Mouse (Mus musculus): Measurements from ENCODE around the gene Nav2. TPM values are rescaled to one million over a fixed set of nuclear protein-coding genes. Genes with fewer than 3 reads are reported as not detected.

Gene Nav2
- polyA plus RNA-seq, 1 experiment from 2014 or later: 4.1 TPM

DNA sequence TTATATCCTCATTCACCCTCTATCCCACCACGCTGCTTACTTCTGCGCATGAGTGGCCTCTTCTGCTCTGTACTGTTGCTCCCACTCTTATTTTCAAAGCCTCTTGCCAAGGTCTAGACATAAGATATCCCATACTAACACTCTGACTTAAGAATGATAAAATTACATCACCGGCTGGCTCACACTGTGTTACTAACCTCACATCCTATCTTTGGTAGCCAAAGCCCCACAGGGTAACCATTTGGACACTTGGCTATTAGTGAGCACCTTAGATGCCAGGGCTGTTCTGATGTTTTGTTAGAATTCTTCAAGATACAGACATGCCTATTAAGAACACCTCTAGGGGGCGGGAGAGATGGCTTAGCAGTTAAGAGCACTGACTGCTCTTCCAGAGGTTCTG is 502.4 kb downstream of the Nav2 start:
- 65% methylated on average over 4 of the region's 4 CpGs for WGBS (ENCODE audit: insufficient replicate concordance)
- Histone ChIP-seq H3K4me1 (ENCODE audit: control insufficient read depth, low read depth, low read length) (no peaks in the 10 kb centered on the region), H3K4me3 (ENCODE audit: low read depth, low read length) (no peak overlapping the region), H3K27ac (ENCODE audit: low read length) (no peak overlapping the region), H3K36me3 (ENCODE audit: control insufficient read depth, insufficient read depth) (no peaks in the 10 kb centered on the region), H3K4me2 (ENCODE audit: low read depth, low read length) (no peak overlapping the region), H3K27me3 (ENCODE audit: control insufficient read depth, insufficient read depth, low read depth, low read length) (no peaks in the 10 kb centered on the region), H3K9me3 (replicated peaks; ENCODE audit: control insufficient read depth, low read length) (no peaks in the 10 kb centered on the region), H3K9ac (ENCODE audit: low read depth, low read length) (no peak overlapping the region)
- no peak for ATAC-seq (ENCODE audit: low read depth)

DNA sequence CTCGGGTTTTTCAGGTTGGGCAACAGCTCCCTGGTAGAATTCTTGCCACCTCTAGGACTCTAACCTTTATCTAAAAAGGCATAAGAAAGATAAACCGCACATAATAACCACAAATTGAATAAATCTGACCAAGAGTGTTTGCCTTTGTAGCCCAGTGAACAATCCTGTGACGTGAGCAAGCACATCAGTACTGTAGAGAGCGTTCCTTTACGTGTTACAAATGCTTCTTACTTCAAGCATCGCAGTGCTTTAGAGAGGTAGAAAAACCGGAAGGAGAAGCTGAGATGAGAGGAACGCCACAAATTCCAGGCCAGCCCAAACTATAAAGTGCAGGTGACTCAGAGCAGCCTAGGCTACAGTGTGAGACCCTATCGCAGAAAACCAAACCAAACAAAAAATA is 503.3 kb downstream of the Nav2 start:
- no peaks in the 10 kb centered on the region for H3K36me3 ChIP-seq (ENCODE audit: control insufficient read depth, insufficient read depth)
- 65% methylated on average over 9 of the region's 9 CpGs for WGBS (ENCODE audit: insufficient replicate concordance)
- H3K4me1 ChIP-seq (ENCODE audit: control insufficient read depth, low read depth, low read length): no peaks in the 10 kb centered on the region
- H3K9me3 ChIP-seq (replicated peaks; ENCODE audit: control insufficient read depth, low read length): no peaks in the 10 kb centered on the region
- ATAC-seq (ENCODE audit: low read depth): no peak
- no peak overlapping the region for H3K4me2 ChIP-seq (ENCODE audit: low read depth, low read length)
- H3K27me3 ChIP-seq (ENCODE audit: control insufficient read depth, insufficient read depth, low read depth, low read length): no peaks in the 10 kb centered on the region
- no peak overlapping the region for H3K9ac ChIP-seq (ENCODE audit: low read depth, low read length)
- H3K4me3 ChIP-seq (ENCODE audit: low read depth, low read length): no peak overlapping the region
- H3K27ac ChIP-seq (ENCODE audit: low read length): no peak overlapping the region

DNA sequence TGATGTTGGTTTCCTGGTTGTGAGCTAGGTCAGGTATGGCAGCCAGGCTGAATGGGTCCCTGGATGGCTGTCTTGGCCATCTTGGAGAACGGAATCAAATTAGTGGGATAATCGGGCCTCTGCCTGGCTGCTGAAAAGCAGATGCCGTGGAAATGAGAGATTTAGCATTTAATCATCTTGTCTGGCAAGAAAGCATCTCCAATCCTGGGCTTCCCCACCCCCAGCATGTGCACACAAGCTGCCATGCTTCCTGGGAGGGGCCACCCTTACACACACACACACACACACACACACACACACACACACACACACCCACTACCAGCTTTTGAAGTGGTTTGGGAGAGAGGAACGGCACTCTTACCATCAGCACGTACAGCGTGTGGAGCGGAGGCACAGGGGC is 506.6 kb downstream of the Nav2 start:
- Histone ChIP-seq H3K4me1 (ENCODE audit: control insufficient read depth, low read depth, low read length) (no peaks in the 10 kb centered on the region), H3K4me3 (ENCODE audit: low read depth, low read length) (no peak overlapping the region), H3K36me3 (ENCODE audit: control insufficient read depth, insufficient read depth) (no peaks in the 10 kb centered on the region), H3K9me3 (replicated peaks; ENCODE audit: control insufficient read depth, low read length) (no peaks in the 10 kb centered on the region), H3K4me2 (ENCODE audit: low read depth, low read length) (no peak overlapping the region), H3K27me3 (ENCODE audit: control insufficient read depth, insufficient read depth, low read depth, low read length) (no peaks in the 10 kb centered on the region), H3K9ac (ENCODE audit: low read depth, low read length) (no peak overlapping the region), H3K27ac (ENCODE audit: low read length) (no peak overlapping the region)
- 69% methylated on average over 7 of the region's 7 CpGs for WGBS (ENCODE audit: insufficient replicate concordance)
- no peak for ATAC-seq (ENCODE audit: low read depth)

DNA sequence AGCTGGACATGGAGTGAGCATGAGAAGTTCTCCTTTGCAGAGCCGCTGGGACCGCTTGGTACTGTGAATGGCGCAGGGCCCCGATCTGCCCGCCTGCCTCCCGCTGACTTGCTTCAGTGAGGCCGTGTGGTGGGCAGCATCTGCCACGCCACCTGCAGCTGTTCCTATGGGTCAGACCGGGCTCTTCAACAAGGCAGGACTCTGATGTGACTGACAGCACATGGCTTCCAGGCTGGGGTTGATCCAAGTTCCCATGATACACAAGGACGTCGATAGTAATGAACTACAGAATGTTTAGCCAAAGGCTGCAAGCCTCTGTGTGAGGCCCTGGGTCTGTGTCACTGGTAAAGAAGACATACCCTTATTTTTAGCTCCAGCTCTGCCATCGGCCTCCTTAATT is 507.2 kb downstream of the Nav2 start:
- Histone ChIP-seq H3K9ac (ENCODE audit: low read depth, low read length) (no peak overlapping the region), H3K9me3 (replicated peaks; ENCODE audit: control insufficient read depth, low read length) (no peaks in the 10 kb centered on the region), H3K4me2 (ENCODE audit: low read depth, low read length) (no peak overlapping the region), H3K36me3 (ENCODE audit: control insufficient read depth, insufficient read depth) (no peaks in the 10 kb centered on the region), H3K27me3 (ENCODE audit: control insufficient read depth, insufficient read depth, low read depth, low read length) (no peaks in the 10 kb centered on the region), H3K27ac (ENCODE audit: low read length) (no peak overlapping the region), H3K4me1 (ENCODE audit: control insufficient read depth, low read depth, low read length) (no peaks in the 10 kb centered on the region), H3K4me3 (ENCODE audit: low read depth, low read length) (no peak overlapping the region)
- ATAC-seq (ENCODE audit: low read depth): no peak
- WGBS (ENCODE audit: insufficient replicate concordance): 76% methylated on average over 12 of the region's 12 CpGs

DNA sequence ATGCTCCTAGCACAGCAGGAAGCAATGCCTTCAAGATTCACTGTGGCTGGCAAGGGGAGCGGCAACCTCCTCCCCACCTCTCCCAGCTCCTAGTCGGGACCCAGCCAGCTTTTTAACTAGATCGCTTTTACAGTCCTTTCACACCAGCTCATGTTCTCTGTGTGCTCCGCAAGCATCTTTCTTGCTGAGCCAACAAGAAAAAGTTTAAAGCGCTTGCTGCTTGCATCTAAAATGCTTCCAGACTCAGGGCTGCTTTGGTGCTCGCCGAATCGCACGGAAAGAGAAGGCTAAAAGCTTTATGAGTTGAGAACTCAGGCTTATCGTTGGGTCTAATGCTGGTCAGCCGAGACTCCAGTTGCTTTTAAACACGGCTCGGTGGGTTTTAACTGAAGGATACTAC is 510.3 kb downstream of the Nav2 start:
- no peaks in the 10 kb centered on the region for H3K27me3 ChIP-seq (ENCODE audit: control insufficient read depth, insufficient read depth, low read depth, low read length)
- no peaks in the 10 kb centered on the region for H3K36me3 ChIP-seq (ENCODE audit: control insufficient read depth, insufficient read depth)
- H3K4me3 ChIP-seq (ENCODE audit: low read depth, low read length): no peak overlapping the region
- H3K9me3 ChIP-seq (replicated peaks; ENCODE audit: control insufficient read depth, low read length): no peaks in the 10 kb centered on the region
- WGBS (ENCODE audit: insufficient replicate concordance): 70% methylated on average over 13 of the region's 13 CpGs
- H3K4me1 ChIP-seq (ENCODE audit: control insufficient read depth, low read depth, low read length): no peaks in the 10 kb centered on the region
- no peak overlapping the region for H3K27ac ChIP-seq (ENCODE audit: low read length)
- H3K9ac ChIP-seq (ENCODE audit: low read depth, low read length): no peak overlapping the region
- ATAC-seq (ENCODE audit: low read depth): no peak
- H3K4me2 ChIP-seq (ENCODE audit: low read depth, low read length): no peak overlapping the region

DNA sequence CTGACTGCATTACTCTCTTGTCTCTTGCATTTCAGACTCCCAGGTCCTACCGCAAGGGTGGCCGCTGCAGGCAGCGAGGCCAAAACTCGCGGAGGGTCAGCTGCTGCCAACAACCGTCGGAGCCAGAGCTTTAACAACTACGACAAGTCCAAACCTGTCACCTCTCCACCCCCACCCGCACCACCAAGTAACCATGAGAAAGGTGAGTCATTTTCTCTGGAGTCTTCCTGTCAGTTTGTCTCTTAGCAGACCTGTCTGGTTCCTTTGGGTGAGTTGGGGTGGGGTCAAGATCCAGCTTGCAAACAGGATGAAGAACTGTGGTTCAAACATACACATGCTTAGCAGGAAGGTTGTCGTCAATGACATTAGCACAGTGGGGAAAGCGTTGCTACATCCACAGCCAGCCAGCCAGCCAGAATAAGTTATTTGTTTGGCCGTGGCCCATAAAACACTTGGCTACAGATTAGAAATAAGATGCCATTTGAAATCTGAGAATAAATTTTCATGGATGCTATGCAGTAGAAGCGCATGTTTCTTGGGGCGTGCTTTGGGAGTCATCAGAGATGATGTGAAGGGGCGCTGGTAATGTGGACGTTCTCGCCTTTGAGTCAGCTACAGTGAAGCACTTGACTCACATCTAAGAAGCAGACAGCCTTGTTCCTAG is 511.8 kb downstream of the Nav2 start:
- Histone ChIP-seq H3K9me3 (replicated peaks; ENCODE audit: control insufficient read depth, low read length) (no peaks in the 10 kb centered on the region), H3K4me1 (ENCODE audit: control insufficient read depth, low read depth, low read length) (no peaks in the 10 kb centered on the region), H3K27ac (ENCODE audit: low read length) (no peak overlapping the region), H3K27me3 (ENCODE audit: control insufficient read depth, insufficient read depth, low read depth, low read length) (no peaks in the 10 kb centered on the region), H3K9ac (ENCODE audit: low read depth, low read length) (no peak overlapping the region), H3K4me3 (ENCODE audit: low read depth, low read length) (no peak overlapping the region), H3K4me2 (ENCODE audit: low read depth, low read length) (no peak overlapping the region), H3K36me3 (ENCODE audit: control insufficient read depth, insufficient read depth) (no peaks in the 10 kb centered on the region)
- 76% methylated on average over 17 of the region's 17 CpGs for WGBS (ENCODE audit: insufficient replicate concordance)
- ATAC-seq (ENCODE audit: low read depth): no peak

DNA sequence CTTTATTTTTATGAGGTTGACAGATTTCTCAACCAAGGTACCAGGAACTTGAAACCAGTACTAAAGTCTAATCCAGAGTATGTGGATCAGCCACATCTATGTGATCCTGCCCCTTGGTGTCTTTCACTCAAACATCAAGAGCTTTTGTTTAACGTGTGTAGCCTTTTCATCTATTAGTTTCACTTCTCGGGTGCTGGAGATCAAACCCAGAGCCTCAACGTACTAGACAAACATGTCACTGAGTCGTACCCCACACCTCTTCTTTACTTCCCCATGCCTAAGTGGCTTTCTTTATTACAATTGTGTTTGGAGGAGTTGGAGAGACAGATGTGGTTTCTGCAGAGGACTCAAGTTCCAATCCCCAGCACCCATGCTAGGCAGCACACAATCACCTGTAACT is 512.7 kb downstream of the Nav2 start:
- no peaks in the 10 kb centered on the region for H3K27me3 ChIP-seq (ENCODE audit: control insufficient read depth, insufficient read depth, low read depth, low read length)
- H3K27ac ChIP-seq (ENCODE audit: low read length): no peak overlapping the region
- H3K9me3 ChIP-seq (replicated peaks; ENCODE audit: control insufficient read depth, low read length): no peaks in the 10 kb centered on the region
- H3K36me3 ChIP-seq (ENCODE audit: control insufficient read depth, insufficient read depth): no peaks in the 10 kb centered on the region
- no peak overlapping the region for H3K4me3 ChIP-seq (ENCODE audit: low read depth, low read length)
- no peak for ATAC-seq (ENCODE audit: low read depth)
- whole genome bisulfite sequencing (ENCODE audit: insufficient replicate concordance): 39% methylated on average over 4 of the region's 4 CpGs
- no peak overlapping the region for H3K9ac ChIP-seq (ENCODE audit: low read depth, low read length)
- no peak overlapping the region for H3K4me2 ChIP-seq (ENCODE audit: low read depth, low read length)
- no peaks in the 10 kb centered on the region for H3K4me1 ChIP-seq (ENCODE audit: control insufficient read depth, low read depth, low read length)

DNA sequence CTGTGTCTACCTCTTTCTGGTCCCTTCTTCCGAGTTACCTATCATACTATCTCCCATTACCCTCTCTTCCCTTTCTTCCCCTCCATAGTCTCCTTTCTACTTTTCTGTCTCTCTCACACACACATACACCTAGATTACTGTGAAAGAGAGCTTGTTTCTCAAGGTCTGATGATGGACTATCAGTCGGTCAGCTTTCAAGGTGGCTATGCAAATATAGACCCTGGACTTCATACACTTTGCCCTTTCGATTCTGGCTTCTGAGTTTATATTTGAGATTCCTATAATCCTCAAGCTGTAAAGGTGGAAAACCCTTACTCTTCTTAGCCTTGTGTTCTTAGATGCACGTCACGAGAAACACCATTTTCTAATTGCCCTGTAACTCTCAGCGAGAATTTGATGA is 515.4 kb downstream of the Nav2 start:
- no peak overlapping the region for H3K9ac ChIP-seq (ENCODE audit: low read depth, low read length)
- no peak overlapping the region for H3K4me3 ChIP-seq (ENCODE audit: low read depth, low read length)

DNA sequence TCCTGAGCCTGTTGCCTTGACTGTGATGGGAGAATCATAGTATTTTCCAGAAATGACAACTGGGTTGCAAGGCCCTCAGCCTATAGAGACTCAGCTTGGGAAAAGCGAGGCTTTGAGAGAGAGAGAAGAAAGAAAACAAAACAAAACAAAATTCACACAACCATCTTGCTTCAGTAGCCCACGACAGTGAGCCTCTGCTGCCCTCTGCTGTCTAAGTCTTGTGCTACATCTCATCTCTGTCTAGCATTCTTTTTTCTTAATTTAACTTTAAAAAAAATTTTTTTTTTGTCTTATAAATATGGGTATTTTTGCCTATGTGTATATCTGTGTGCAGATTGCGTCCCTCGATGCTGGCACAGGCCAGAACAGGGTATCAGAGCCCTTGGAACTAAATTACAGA is 517.5 kb downstream of the Nav2 start:
- Histone ChIP-seq H3K4me2 (ENCODE audit: low read depth, low read length) (no peak overlapping the region), H3K4me1 (ENCODE audit: control insufficient read depth, low read depth, low read length) (no peaks in the 10 kb centered on the region; the same call in 1 of the 2 replicates), H3K27me3 (ENCODE audit: control insufficient read depth, insufficient read depth, low read depth, low read length) (no peaks in the 10 kb centered on the region), H3K4me3 (ENCODE audit: low read depth, low read length) (no peak overlapping the region), H3K36me3 (ENCODE audit: control insufficient read depth, insufficient read depth) (no peaks in the 10 kb centered on the region), H3K27ac (ENCODE audit: low read length) (no peak overlapping the region), H3K9me3 (replicated peaks; ENCODE audit: control insufficient read depth, low read length) (no peaks in the 10 kb centered on the region), H3K9ac (ENCODE audit: low read depth, low read length) (no peak overlapping the region)
- WGBS (ENCODE audit: insufficient replicate concordance): 19% methylated on average over 4 of the region's 4 CpGs
- ATAC-seq (ENCODE audit: low read depth): no peak

More for the DNA sequence above, 515.4 kb downstream of the Nav2 start:
- H3K27ac ChIP-seq (ENCODE audit: low read length): no peak overlapping the region
- no peaks in the 10 kb centered on the region for H3K36me3 ChIP-seq (ENCODE audit: control insufficient read depth, insufficient read depth)
- H3K9me3 ChIP-seq (replicated peaks; ENCODE audit: control insufficient read depth, low read length): no peaks in the 10 kb centered on the region
- ATAC-seq (ENCODE audit: low read depth): no peak
- H3K4me2 ChIP-seq (ENCODE audit: low read depth, low read length): no peak overlapping the region
- 57% methylated on average over 6 of the region's 6 CpGs for WGBS (ENCODE audit: insufficient replicate concordance)
- H3K27me3 ChIP-seq (ENCODE audit: control insufficient read depth, insufficient read depth, low read depth, low read length): no peaks in the 10 kb centered on the region
- H3K4me1 ChIP-seq (ENCODE audit: control insufficient read depth, low read depth, low read length): no peaks in the 10 kb centered on the region; the same call in 1 of the 2 replicates

Data from liver, embryonic 16.5 days (tissue).